Mouse (Mus musculus): ENCODE results near the gene Ttc28.

DNA sequence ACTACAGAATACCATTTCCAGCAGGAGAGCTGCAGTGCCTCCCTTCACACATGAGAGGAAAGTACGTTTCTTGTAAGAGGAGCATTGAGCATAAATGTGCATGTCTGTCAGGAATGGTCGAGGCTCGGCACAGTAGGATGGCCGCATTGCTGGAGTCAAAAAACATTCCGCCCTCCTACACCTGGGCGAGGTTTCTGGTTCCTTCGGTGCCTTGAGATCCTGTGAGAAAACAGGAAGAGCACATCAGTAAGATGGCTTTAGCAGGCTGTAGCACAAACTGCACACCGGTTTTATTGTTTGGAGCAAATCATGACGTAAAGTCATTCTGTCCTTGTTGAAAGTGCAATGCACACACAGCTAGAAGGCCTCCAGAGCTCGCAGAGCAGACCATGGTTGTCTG, 235.0 kb downstream of the Ttc28 start:
- TF ChIP-seq CTCF (IDR thresholded peaks at IDR 0.05; ENCODE audit: low read depth, low read length) (no peak), POLR2A (IDR thresholded peaks at IDR 0.05; ENCODE audit: extremely low read depth, insufficient read depth, low read length) (no peak)
